Mouse (Mus musculus) mature B cell (primary cell): ENCODE measurements around the gene Eps15.
"Not testable (repeated sequence)": the region's sequence is repeated elsewhere in the genome, so short reads cannot be mapped to it uniquely, and the experiment has no call there.

ENCODE experiments used
- in situ Hi-C: fragments of 300-500 bp; cut with MboI; formaldehyde crosslinking; loops from 2 replicates; pipeline ENCODE4 v1.14.3; 2019

Gene Eps15

DNA sequence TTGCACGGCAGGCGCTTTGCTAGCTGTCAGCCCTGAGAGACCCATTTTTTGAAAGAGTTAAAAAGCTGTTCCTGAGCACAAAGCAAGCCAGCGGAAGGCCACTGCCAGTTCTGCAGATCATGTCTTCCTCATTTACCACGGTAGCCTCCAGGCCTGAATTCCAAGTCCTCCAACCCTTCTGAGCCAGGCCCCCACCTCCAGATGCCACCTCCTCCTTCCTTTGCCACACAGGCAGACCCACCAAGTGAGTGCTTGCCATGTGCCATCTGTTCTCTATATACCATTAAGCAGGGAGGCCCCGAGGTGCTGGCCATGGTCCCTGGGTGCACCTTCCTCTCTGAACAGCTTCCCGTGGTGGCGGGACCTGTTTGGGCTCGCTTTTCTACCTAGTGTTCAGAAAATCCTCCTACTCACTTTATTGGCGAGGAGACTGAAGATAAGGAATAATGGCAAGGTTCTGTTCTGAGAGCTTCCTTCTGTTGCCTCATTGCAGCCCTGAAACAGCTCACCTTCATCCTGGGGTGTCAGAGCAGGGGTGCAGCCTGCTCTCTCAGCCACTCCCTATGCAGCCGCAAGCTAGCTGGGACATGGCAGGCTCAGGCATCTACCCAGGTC is 120.4 kb downstream of the Eps15 start:
- in situ Hi-C loops, result no loop called here

GRCm38 (mm10) chr4:109401176-109401689 is 121.2 kb downstream of the Eps15 start:
- in situ Hi-C loops, result no loop called here

DNA sequence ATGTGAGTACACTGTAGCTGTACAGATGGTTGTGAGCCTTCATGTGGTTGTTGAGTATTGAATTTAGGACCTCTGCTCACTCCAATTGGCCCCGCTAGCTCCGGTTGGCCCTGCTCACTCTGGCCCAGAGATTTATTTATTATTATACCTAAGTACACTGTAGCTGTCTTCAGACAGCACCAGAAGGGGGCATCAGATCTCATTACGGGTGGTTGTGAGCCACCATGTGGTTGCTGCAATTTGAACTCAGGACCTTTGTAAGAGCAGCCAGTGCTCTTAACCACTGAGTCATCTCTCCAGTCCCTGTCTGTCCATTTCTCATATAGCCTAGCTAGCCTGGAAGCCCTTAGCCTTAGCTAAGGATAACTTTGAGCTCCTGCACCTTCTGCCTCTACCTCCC is 124.8 kb downstream of the Eps15 start:
- in situ Hi-C loops, result not testable (repeated sequence)

DNA sequence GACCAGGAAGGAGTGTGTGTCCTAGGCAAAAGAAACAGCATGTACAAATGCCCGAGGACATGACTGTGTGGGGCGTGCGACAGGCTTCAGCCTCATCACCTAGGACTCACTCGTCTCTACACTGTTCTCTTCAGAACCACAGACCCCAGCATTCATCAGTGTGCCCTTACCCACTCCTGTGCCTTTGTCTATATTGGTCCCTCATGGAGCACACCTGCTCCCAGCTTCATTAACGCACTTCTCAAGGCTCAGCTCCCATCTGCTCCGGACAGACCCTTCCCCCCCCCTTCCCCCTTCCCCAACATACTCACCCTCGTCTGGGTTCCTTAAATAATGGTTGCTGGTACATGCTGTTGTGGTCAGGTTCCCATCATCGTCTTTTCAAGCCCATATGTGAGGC is 125.3 kb downstream of the Eps15 start:
- in situ Hi-C loops, result no loop called here

DNA sequence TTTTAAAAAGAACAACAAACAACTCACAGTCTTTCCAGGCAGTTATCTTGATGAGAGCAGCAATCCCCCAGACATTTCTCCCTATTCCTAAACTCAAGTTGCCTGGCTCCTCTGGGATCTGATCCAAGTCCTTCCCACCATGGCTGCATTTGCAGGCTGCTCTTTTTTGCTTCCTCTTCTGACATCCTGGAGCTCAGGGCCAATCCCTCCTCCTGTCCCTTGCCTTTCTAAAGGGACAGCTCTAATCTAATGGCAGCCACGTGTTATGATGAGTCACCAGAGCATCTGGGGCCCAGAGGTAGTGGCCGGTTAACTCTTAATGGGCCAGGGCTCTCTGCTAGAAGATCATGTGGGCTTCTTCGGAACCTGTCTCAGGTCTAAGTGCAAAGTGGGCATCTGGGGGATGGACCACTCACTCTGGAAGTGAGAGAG is 126.0 kb downstream of the Eps15 start:
- in situ Hi-C loops, result no loop called here

DNA sequence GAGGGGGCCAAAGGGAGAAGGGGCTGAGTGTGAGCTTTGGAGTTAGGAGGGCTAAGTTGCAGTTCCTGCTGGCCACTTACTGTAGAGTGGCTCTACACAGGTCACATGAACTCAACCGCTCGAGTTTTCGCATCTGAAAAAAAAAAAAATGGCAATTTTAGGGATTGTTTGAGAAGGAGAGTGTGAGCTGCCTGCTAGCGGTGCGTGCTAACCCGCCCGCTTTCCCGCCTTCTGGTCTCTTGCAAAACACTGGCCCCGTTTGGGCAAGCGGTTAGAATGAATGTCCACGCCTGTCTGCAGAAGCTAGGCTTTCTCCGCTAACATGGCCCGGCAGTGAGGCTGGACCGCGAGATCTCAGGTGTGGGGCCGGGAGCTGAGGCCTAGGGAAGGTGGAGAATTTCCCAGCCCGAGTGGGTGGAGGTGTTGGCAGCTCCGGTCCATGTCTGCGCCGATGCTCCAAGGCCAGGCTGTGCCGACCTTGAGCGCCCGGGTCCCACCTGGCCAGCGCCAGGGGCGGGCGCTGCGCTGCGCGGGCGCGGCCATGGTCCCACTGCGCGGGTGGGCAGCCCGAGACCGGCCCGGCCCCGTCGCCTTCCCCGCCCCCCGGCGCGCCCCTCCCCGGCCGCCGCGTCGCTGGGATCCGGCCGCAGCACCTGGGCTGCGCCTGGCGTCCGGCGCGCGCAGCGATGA is 126.6 kb downstream of the Eps15 start, which contains the start of gene Ttc39a:
Gene Ttc39a (plus strand): TSS at position 138 of the 690 bp plus-strand sequence.
- in situ Hi-C loops, result no loop called here

- in situ Hi-C loops, result no loop called here
Observed at GRCm38 (mm10) chr4:109407176-109407520, 127.1 kb downstream of the Eps15 start.

GRCm38 (mm10) chr4:109407701-109408485 is 127.8 kb downstream of the Eps15 start:
- in situ Hi-C loops, result no loop called here

GRCm38 (mm10) chr4:109410681-109411376 is 130.8 kb downstream of the Eps15 start:
- in situ Hi-C loops, result no loop called here

- in situ Hi-C loops, result no loop called here
Observed at GRCm38 (mm10) chr4:109411377-109411967, 131.4 kb downstream of the Eps15 start.

GRCm38 (mm10) chr4:109412233-109412632 is 132.2 kb downstream of the Eps15 start:
- in situ Hi-C loops, result no loop called here

DNA sequence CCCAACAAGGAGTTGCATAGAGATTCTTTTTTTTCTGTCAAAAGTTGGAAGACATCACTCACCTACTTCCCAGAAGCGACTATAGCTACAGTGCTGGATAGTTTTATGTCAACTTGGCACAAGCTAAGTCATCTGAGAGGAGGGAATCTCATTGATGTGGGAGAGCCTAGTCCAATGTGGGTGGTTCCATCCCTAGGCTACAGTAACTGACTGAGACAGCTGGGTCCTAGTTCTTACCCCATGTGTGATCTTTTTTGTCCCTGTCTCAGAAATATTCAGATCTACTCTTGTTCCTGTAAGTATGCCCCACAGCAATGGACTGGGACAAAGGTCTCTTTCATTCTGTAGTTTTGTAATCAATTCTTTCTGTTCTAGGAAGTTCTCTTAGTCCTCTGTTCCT is 137.9 kb downstream of the Eps15 start:
- in situ Hi-C loops, result no loop called here

DNA sequence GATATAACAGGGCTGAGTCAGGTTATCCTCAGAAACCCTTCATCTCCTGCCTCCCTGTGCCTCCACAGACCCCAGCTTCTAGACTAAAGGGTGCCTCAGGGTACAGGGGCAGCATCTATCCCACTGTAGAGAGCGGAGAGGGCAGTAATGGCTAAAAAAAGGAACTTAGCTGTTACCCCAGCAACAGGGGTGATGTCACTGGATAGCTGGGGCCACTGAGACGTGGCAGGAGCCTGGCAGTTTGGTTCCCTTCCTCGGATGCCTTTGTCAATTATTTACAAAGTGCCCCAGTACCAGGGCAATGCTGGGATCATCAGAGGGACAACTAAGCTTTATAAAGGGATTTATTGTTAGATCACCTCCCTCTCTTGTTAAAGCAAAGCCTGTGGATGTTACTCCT is 138.9 kb downstream of the Eps15 start:
- in situ Hi-C loops, result no loop called here

DNA sequence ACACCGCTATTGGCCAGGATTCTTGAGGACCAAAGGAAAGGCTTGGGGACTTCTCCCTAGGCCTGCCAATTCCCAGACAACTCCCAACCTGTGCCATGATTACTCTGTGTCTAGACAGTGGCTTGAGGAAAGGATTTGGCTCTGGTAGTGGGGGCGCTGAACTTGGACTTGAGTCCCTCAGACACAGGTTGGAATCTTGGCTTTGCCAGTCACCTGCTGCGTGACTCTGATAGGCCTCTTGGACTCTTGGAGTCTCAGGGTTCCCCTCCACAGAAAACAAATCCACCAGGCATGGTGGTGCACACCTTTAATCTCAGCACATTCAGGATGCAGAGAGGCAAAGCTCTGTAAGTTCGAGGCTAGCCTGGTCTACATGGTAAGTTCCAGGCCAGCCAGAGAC is 139.5 kb downstream of the Eps15 start:
- in situ Hi-C loops, result no loop called here

GRCm38 (mm10) chr4:109420138-109420795 is 140.2 kb downstream of the Eps15 start:
- in situ Hi-C loops, result no loop called here

DNA sequence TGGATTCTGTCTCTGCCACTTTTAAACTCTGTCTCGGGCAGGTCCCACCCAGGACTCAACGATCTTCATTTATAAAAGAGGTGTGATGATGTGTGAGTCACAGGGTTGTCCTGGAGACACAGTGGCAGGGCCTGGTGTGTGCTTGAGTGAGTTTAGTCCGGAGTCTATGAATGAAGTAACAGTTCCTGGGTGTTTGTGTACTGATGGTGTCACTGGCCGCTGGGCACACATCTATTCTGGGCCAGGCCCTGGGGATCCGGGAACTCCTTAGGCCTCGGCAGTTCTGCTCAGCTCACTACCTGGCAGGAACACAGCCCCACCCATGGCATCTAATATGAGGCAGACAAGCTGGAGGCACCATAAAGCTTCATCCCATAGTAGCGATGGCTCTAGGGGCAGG is 141.5 kb downstream of the Eps15 start:
- in situ Hi-C loops, result no loop called here

GRCm38 (mm10) chr4:109422436-109422835 is 142.4 kb downstream of the Eps15 start:
- in situ Hi-C loops, result no loop called here

DNA sequence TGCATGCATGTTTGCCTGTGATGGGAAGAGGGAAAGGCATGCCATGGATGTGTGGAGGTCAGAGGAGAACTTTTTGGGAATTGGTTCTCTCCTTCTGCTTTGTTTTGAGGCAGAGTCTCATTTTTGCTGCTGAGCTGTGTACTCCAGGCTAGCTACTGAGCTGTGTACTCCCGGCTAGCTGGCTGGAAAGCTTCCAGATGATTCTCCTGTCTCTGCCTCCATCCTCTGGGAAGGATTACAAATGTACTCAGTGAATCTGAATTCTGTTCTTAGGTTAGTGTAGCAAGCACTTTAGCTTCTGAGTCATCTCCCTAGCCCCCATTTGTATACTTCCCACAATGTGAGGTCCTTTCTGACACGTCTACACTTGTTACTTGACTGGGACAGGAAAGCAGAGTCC is 143.4 kb downstream of the Eps15 start:
- in situ Hi-C loops, result no loop called here

GRCm38 (mm10) chr4:109427058-109427457 is 147.0 kb downstream of the Eps15 start:
- in situ Hi-C loops, result no loop called here

GRCm38 (mm10) chr4:109430250-109430649 is 150.2 kb downstream of the Eps15 start:
- in situ Hi-C loops, result no loop called here

DNA sequence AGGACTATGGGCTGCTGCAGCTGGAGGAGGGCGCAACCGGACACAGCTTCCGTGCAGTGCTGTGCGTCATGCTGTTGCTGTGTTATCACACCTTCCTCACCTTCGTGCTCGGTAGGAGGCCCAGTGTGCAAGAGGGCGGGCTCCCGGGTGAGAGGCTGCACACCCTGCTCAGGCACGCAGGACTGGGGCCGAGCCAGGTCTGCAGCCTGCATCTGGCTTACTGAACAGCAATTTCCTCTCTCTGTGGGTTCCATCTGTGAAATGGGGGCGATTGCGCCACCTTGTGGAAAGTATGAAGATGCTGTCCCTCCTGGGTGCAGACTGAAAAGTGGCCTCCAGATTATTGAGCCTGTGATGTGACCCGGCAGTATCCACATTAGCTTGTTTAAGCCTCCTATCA is 150.8 kb downstream of the Eps15 start:
- in situ Hi-C loops, result no loop called here
